Comparison of ENCODE assay signal across 11 mouse cellular contexts in the genomic region with DNA sequence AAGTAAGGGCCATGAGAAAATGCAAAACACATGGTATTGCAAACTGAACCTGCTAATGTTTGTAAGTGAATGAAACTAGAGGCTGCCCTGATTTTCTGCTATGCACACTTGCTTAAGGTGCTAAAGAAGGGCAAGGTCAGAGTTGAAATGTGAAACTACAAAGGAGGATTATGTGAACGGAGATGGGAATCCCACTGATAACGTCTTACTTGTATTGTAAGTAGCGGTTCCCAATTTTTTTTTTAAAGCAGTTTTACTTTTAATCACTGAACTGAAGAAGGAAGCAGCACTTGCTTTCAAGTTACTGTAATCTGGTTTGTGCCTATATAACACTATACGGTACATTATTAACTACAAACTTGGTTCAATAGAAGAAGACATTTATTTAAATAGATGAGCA. TPM values are rescaled to one million over a fixed set of nuclear protein-coding genes. Genes with fewer than 3 reads are reported as not detected.
DNase-seq lines count a peak whose midpoint lies in the region; ATAC-seq lines count a peak whose summit lies in the region.
"Had no signal": no experiment of that assay in that cellular context is flagged by ENCODE, and none has a peak within 500 bp of the region (broad histone marks: within the 10 kb centered on the region; RNA-seq: fewer than 3 reads in every experiment).

No protein-coding gene starts in this region.

- H3K27ac ChIP-seq in heart, embryonic 16.5 days (ENCODE audit: low read length): no peak overlapping the region
- H3K27ac ChIP-seq in embryonic facial prominence, embryonic 13.5 days: no peak overlapping the region
- H3K27ac ChIP-seq in midbrain, embryonic 12.5 days (replicated peaks): no peak overlapping the region

- peak overlapping the region; percentile 86 for H3K4me2 ChIP-seq in heart, embryonic 16.5 days (ENCODE audit: low read depth, low read length)
- peak overlapping the region; percentile 88 for H3K4me2 ChIP-seq in embryonic facial prominence, embryonic 13.5 days
- H3K4me2 ChIP-seq in midbrain, embryonic 12.5 days (replicated peaks): peak overlapping the region; percentile 99

- H3K9me3 ChIP-seq in heart, embryonic 16.5 days (replicated peaks; ENCODE audit: control insufficient read depth, low read length): no peaks in the 10 kb centered on the region
- H3K9me3 ChIP-seq in embryonic facial prominence, embryonic 13.5 days: no peaks in the 10 kb centered on the region
- no peaks in the 10 kb centered on the region for H3K9me3 ChIP-seq in midbrain, embryonic 12.5 days

- no peak for DNase-seq in heart, postnatal 10 days
- DNase-seq in induced T-regulatory cell, adult 2 months (ENCODE audit: low read depth): peak; percentile 17
- DNase-seq in embryo, embryonic 10.5 days (ENCODE audit: low spot score): no peak
- no peak for DNase-seq in cerebellum, adult 11 months
- no peak for DNase-seq in urinary bladder, postnatal 4 days (ENCODE audit: low spot score in 2 of 2)
- DNase-seq: adrenal gland, postnatal 10 days; thymus, adult 2 months had no signal

- intact Hi-C loops in heart, postnatal 10 days (cut with DNase I): loop anchor here (5.0 kb wide), 3 partner anchors 43 to 68 kb away; no protein-coding TSS in a partner anchor

- no peaks in the 10 kb centered on the region for H3K27me3 ChIP-seq in heart, embryonic 16.5 days (ENCODE audit: control insufficient read depth, insufficient read depth, low read length)
- H3K27me3 ChIP-seq in embryonic facial prominence, embryonic 13.5 days: no peaks in the 10 kb centered on the region
- H3K27me3 ChIP-seq in midbrain, embryonic 12.5 days: no peaks in the 10 kb centered on the region; the same call in 1 of the 2 replicates

- no peak for ATAC-seq in heart, embryonic 16.5 days (replicated peaks; ENCODE audit: extremely low read depth, insufficient read depth, low FRiP score)
- no peak for ATAC-seq in embryonic facial prominence, embryonic 13.5 days (ENCODE audit: insufficient number of reproducible peaks, insufficient read depth, low FRiP score, low TSS enrichment, low read depth)
- ATAC-seq in midbrain, embryonic 12.5 days (ENCODE audit: low FRiP score, low read depth): no peak

- H3K9ac ChIP-seq in heart, embryonic 16.5 days (ENCODE audit: low read length): no peak overlapping the region
- no peak overlapping the region for H3K9ac ChIP-seq in embryonic facial prominence, embryonic 13.5 days
- H3K9ac ChIP-seq in midbrain, embryonic 12.5 days (replicated peaks): no peak overlapping the region

- peaks cover 10% of the 10 kb centered on the region for H3K4me1 ChIP-seq in heart, embryonic 16.5 days (ENCODE audit: control insufficient read depth, insufficient read depth, low read length)
- H3K4me1 ChIP-seq in embryonic facial prominence, embryonic 13.5 days: peaks cover 27% of the 10 kb centered on the region
- peaks cover 29% of the 10 kb centered on the region for H3K4me1 ChIP-seq in midbrain, embryonic 12.5 days

- WGBS in heart, embryonic 16.5 days: 83% methylated on average over 4 of the region's 4 CpGs
- WGBS in embryonic facial prominence, embryonic 13.5 days: 49% methylated on average over 4 of the region's 4 CpGs
- 44% methylated on average over 4 of the region's 4 CpGs for WGBS in midbrain, embryonic 12.5 days

- no peaks in the 10 kb centered on the region for H3K36me3 ChIP-seq in heart, embryonic 16.5 days (ENCODE audit: control insufficient read depth, insufficient read depth)
- H3K36me3 ChIP-seq in embryonic facial prominence, embryonic 13.5 days: no peaks in the 10 kb centered on the region
- no peaks in the 10 kb centered on the region for H3K36me3 ChIP-seq in midbrain, embryonic 12.5 days

- H3K4me3 ChIP-seq in heart, embryonic 16.5 days (ENCODE audit: low read length): peak overlapping the region; percentile 81; the same call in 1 of the 2 replicates
- peak overlapping the region; percentile 81 for H3K4me3 ChIP-seq in embryonic facial prominence, embryonic 13.5 days
- H3K4me3 ChIP-seq in midbrain, embryonic 12.5 days: peak overlapping the region; percentile 78
- H3K4me3 ChIP-seq: erythroblast, embryonic 14.5 days had no signal

RNA-seq across cellular contexts. Expression of a gene that starts 2.1 kb away (rescaled TPM):
- 2.8 and 3.7 TPM in 2 replicates for polyA plus RNA-seq in heart, embryonic 16.5 days (2015; fragmentation: Nextera tagmentation; extraction: Ambion mirVana)
- 1 to 10 TPM; 1.7 to 3.0 TPM for total RNA-seq in heart, postnatal 10 days (2021)
- 13.0 and 13.6 TPM in 2 replicates for polyA plus RNA-seq in embryonic facial prominence, embryonic 13.5 days (2015; fragmentation: Nextera tagmentation; extraction: Ambion mirVana)
- polyA plus RNA-seq in midbrain, embryonic 12.5 days (2016; fragmentation: Nextera tagmentation; extraction: Ambion mirVana): 17.9 and 18.7 TPM in 2 replicates
- polyA plus RNA-seq: erythroblast, embryonic 14.5 days had no signal

RNA-seq across cellular contexts. Expression of a gene that starts 2.2 kb away (rescaled TPM):
- 28.7 and 32.4 TPM in 2 replicates for polyA plus RNA-seq in heart, embryonic 16.5 days (2015; fragmentation: Nextera tagmentation; extraction: Ambion mirVana)
- total RNA-seq in heart, postnatal 10 days (2021): 10 to 100 TPM; 35.0 to 39.9 TPM
- polyA plus RNA-seq in embryonic facial prominence, embryonic 13.5 days (2015; fragmentation: Nextera tagmentation; extraction: Ambion mirVana): 42.7 and 43.4 TPM in 2 replicates
- polyA plus RNA-seq in midbrain, embryonic 12.5 days (2016; fragmentation: Nextera tagmentation; extraction: Ambion mirVana): 21.9 and 22.1 TPM in 2 replicates
- polyA plus RNA-seq: erythroblast, embryonic 14.5 days had no signal
